Mouse (Mus musculus) hindbrain, embryonic 11.5 days (tissue): ENCODE data around the gene Aifm3. TPM values are rescaled to one million over a fixed set of nuclear protein-coding genes. Genes with fewer than 3 reads are reported as not detected.

Experiments
- ATAC-seq: fragments of 200-750 bp; cut with Nextera tagmentation; 2 replicates; pipeline ENCODE4 v1.8.0; 2017; ENCODE audit warnings: mild to moderate bottlenecking, moderate TSS enrichment, moderate library complexity; ENCODE audit not compliant: low FRiP score
- DNase-seq: peaks from one replicate; pipeline ENCODE4 v3.0.0-alpha.2; 2015; ENCODE audit warnings: low spot score
- H3K27ac ChIP-seq: fragments of 300-500 bp; sonication (generic); 2 replicates; pipeline ENCODE4 v1.5.1; 2014; ENCODE audit warnings: mild to moderate bottlenecking, low read depth, low read length
- H3K27me3 ChIP-seq: fragments of 300-500 bp; sonication (generic); 2 replicates; pipeline ENCODE4 v1.6.1; 2014; ENCODE audit warnings: mild to moderate bottlenecking, low read length, moderate library complexity, mixed read lengths; ENCODE audit not compliant: control insufficient read depth, insufficient read depth
- H3K36me3 ChIP-seq: fragments of 300-500 bp; sonication (generic); 2 replicates; pipeline ENCODE4 v1.6.1; 2014; ENCODE audit warnings: mild to moderate bottlenecking, low read length, moderate library complexity, mixed read lengths; ENCODE audit not compliant: control insufficient read depth, insufficient read depth
- H3K4me1 ChIP-seq: fragments of 300-500 bp; sonication (generic); replicated peaks from 2 replicates; pipeline ENCODE4 v1.6.1; 2014; ENCODE audit warnings: low read length, mixed read lengths; ENCODE audit not compliant: control insufficient read depth, insufficient read depth
- H3K4me2 ChIP-seq: fragments of 300-500 bp; sonication (generic); replicated peaks from 2 replicates; pipeline ENCODE4 v1.6.1; 2014; ENCODE audit warnings: mild to moderate bottlenecking, low read depth, low read length
- H3K4me3 ChIP-seq: fragments of 300-500 bp; sonication (generic); 2 replicates; pipeline ENCODE4 v1.5.1; 2014; ENCODE audit warnings: low read depth, low read length
- H3K9ac ChIP-seq: fragments of 300-500 bp; sonication (generic); 2 replicates; pipeline ENCODE4 v1.6.1; 2014; ENCODE audit warnings: low read depth, low read length
- H3K9me3 ChIP-seq: fragments of 300-500 bp; sonication (generic); 2 replicates; pipeline ENCODE4 v1.6.1; 2016; ENCODE audit warnings: low read length; ENCODE audit not compliant: control insufficient read depth
- WGBS: fragments of 180-500 bp; shearing (Covaris S2); extraction: QIAGEN DNeasy Blood & Tissue Kit; methylation state at CpG from one replicate; pipeline ENCODE4 v1.1.7; 2014; 5-methylcytosine and 5-hydroxymethylcytosine counted together
- polyA plus RNA-seq: library from polyadenylated mRNA; unstranded; fragments of >200 nt; fragmentation: Nextera tagmentation; extraction: Ambion mirVana; gene quantifications from 2 replicates; pipeline ENCODE4 v1.2.1, GENCODE M21; 2014

Gene Aifm3
- polyA plus RNA-seq, 1 experiment from 2014 or later = 2.6 TPM

DNA sequence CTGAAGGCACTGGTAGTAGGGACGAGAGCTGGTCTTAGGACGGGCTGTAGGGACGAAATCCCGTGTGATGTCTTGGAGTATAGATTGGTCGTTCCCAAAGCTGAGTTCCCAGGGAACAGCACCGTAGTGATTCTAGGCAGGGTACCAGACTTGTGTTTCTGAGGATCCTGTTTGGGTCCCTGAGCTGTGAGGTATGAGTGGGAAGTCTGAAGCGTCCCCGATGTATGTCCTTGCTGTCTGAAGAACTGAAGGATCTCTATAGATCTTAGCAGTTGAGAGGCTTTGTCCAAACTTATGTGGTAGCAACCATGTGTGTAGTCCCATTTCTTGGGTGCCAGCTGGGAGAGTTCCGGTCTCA, 19.8 kb downstream of the Aifm3 start:
- Histone ChIP-seq H3K9ac (peak overlapping the region; percentile 89), H3K4me3 (peak overlapping the region; percentile 78), H3K4me2 (peak overlapping the region; percentile 67), H3K27ac (0 out of 2 replicates have a peak overlapping the region, but pooled peaks have one; percentile 67), H3K27me3 (no peaks in the 10 kb centered on the region), H3K36me3 (no peaks in the 10 kb centered on the region), H3K9me3 (no peaks in the 10 kb centered on the region), H3K4me1 (no peaks in the 10 kb centered on the region)
- DNase-seq (no peak), ATAC-seq (no peak; the same call in none of the 2 replicates)
- 13% methylated on average over 9 of the region's 9 CpGs for WGBS

DNA sequence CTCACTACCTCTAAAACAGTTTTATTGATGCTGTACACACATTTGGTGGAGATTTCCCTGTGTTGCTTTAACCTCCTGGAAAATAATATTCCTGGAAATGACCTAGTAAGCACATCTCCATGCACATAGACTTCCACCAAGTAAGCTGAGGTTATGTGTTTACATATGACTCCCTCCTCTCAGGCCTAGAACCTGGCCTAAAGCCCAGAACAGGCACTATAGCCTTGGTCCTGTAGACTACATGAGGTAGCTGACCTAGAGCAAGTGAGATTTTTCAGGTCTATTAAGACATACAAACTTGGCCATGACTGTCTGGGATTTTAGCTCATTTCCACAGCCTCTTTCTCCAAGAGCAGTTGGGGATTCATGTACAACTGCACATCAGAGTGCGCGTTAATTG, 20.7 kb downstream of the Aifm3 start:
- Histone ChIP-seq H3K4me3 (no peak overlapping the region), H3K9ac (no peak overlapping the region), H3K27ac (no peak overlapping the region), H3K9me3 (no peaks in the 10 kb centered on the region), H3K27me3 (no peaks in the 10 kb centered on the region), H3K36me3 (no peaks in the 10 kb centered on the region), H3K4me2 (peak overlapping the region; percentile 67; the same call in 1 of the 2 replicates), H3K4me1 (no peaks in the 10 kb centered on the region)
- 93% methylated on average over 2 of the region's 2 CpGs for WGBS
- ATAC-seq = no peak
- no peak for DNase-seq

DNA sequence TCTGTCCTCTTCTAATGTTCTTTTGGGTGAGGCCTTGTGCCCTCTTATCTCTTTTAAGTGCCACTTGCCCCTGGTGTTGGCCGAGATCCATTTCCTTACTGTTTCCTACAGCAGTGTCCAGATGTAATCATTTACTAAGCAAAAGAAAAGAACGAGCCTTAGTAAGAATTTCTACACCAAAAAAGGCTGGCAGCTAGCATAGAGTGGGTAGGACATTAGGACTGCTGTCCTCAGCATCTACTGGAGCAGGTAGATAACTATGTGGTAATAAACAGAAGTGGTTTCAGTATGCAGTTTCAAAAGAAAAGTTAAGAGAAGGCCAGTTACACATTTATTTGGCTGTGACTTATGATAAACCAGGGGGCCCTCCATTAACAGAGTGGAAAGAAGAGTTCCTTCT, 21.3 kb downstream of the Aifm3 start:
- H3K9ac ChIP-seq = no peak overlapping the region
- no peak overlapping the region for H3K4me3 ChIP-seq
- no peak for ATAC-seq
- no peaks in the 10 kb centered on the region for H3K9me3 ChIP-seq
- no peak for DNase-seq
- H3K4me1 ChIP-seq = no peaks in the 10 kb centered on the region
- no peaks in the 10 kb centered on the region for H3K27me3 ChIP-seq
- no peak overlapping the region for H3K27ac ChIP-seq
- H3K36me3 ChIP-seq = no peaks in the 10 kb centered on the region
- H3K4me2 ChIP-seq = no peak overlapping the region
- WGBS = 80% methylated on average over 2 of the region's 2 CpGs

DNA sequence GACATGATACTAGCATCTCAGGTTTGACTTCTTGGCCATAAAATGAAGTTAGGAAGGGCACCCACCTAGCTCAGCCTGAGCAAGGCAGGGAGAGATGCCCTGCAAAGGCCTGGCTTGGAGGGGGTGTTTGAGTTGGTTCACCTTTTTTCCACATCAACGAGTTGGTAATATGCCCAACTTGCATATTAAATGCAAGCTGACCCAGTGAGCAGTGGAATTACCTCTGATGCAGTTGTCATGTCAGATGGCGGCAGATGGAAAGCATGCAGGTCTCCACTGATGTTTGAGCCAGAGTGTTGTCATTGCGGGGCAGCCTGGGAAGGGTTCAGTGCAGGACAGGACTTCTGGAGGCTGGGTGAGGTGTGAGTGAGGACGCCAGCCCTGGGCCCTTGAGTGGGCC, 22.0 kb downstream of the Aifm3 start:
- Histone ChIP-seq H3K27ac (no peak overlapping the region), H3K9me3 (no peaks in the 10 kb centered on the region), H3K27me3 (no peaks in the 10 kb centered on the region), H3K4me3 (no peak overlapping the region), H3K4me2 (no peak overlapping the region), H3K36me3 (peaks cover 5% of the 10 kb centered on the region; the same call in 1 of the 2 replicates), H3K9ac (no peak overlapping the region), H3K4me1 (no peaks in the 10 kb centered on the region)
- DNase-seq = no peak
- 92% methylated on average over 4 of the region's 4 CpGs for WGBS
- ATAC-seq = no peak

DNA sequence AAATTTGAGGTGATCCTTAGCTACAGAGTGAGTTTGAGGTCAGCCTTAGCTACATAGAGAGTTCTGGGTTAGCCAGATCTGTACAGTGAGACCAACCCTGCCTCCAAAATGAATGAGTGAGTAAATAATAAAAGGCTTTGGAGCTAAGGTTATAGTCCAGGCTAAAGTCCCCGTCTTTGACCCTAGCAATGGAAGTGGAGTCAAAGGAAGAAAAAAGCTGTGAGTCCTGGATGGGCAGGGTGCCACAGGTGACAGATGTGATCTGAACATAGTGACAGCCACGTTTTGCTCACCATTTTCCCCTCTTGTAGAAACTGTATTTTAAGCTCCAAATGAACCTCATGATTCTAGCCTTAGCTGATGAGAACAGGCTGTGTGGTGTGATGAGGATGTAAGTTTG, 29.5 kb downstream of the Aifm3 start:
- no peak overlapping the region for H3K27ac ChIP-seq
- 95% methylated on average over 2 of the region's 2 CpGs for WGBS
- no peaks in the 10 kb centered on the region for H3K27me3 ChIP-seq
- ATAC-seq = no peak
- no peak for DNase-seq
- no peak overlapping the region for H3K4me2 ChIP-seq
- no peak overlapping the region for H3K4me3 ChIP-seq
- H3K4me1 ChIP-seq = no peaks in the 10 kb centered on the region
- H3K9me3 ChIP-seq = no peaks in the 10 kb centered on the region
- H3K9ac ChIP-seq = no peak overlapping the region
- peaks cover 21% of the 10 kb centered on the region for H3K36me3 ChIP-seq

GRCm38 (mm10) chr16:17524156-17524555, 34.7 kb downstream of the Aifm3 start:
- no peak overlapping the region for H3K9ac ChIP-seq
- no peak overlapping the region for H3K4me2 ChIP-seq
- H3K36me3 ChIP-seq = peaks cover 27% of the 10 kb centered on the region

GRCm38 (mm10) chr16:17525524-17525923, 36.1 kb downstream of the Aifm3 start:
- DNase-seq (no peak), ATAC-seq (no peak)
- 78% methylated on average over 3 of the region's 3 CpGs for WGBS
- no peaks in the 10 kb centered on the region; the same call in 1 of the 2 replicates for H3K4me1 ChIP-seq
- no peak overlapping the region for H3K4me3 ChIP-seq
- peaks cover 27% of the 10 kb centered on the region for H3K36me3 ChIP-seq
- H3K9me3 ChIP-seq = no peaks in the 10 kb centered on the region
- no peaks in the 10 kb centered on the region for H3K27me3 ChIP-seq
- H3K4me2 ChIP-seq = no peak overlapping the region
- H3K27ac ChIP-seq = no peak overlapping the region
- H3K9ac ChIP-seq = no peak overlapping the region

More at GRCm38 (mm10) chr16:17524156-17524555, 34.7 kb downstream of the Aifm3 start:
- no peak for DNase-seq
- no peaks in the 10 kb centered on the region for H3K27me3 ChIP-seq
- WGBS = 96% methylated on average over 11 of the region's 11 CpGs
- no peak overlapping the region for H3K27ac ChIP-seq
- no peak overlapping the region for H3K4me3 ChIP-seq
- ATAC-seq = no peak
- H3K4me1 ChIP-seq = no peaks in the 10 kb centered on the region
- H3K9me3 ChIP-seq = no peaks in the 10 kb centered on the region

DNA sequence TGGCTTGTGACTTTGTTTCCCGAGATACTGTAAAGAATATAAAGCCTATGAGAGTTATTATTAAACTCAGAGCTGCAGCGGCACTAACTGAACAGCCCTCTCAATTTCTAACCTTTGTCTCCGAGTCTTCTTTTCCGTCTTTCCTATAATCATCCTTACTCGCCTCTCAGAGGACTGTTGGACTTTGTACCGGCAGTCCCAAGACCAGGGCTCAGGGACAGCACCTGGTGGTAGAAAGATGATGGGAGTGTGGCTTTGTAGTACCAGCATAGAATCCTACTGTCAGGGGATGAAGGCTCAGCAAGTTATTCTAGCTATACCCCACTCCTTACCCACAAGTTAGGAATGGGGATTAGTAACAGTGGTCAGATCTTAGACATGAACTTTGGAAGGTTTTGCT, 36.8 kb downstream of the Aifm3 start:
- no peak for ATAC-seq
- H3K4me3 ChIP-seq = no peak overlapping the region
- H3K27me3 ChIP-seq = no peaks in the 10 kb centered on the region
- no peak overlapping the region for H3K9ac ChIP-seq
- peaks cover 24% of the 10 kb centered on the region for H3K36me3 ChIP-seq
- H3K4me2 ChIP-seq = no peak overlapping the region
- WGBS = 92% methylated on average over 6 of the region's 6 CpGs
- no peak overlapping the region for H3K27ac ChIP-seq
- H3K4me1 ChIP-seq = no peaks in the 10 kb centered on the region; the same call in 1 of the 2 replicates
- no peaks in the 10 kb centered on the region for H3K9me3 ChIP-seq
- DNase-seq = no peak

- Histone ChIP-seq H3K27me3 (no peaks in the 10 kb centered on the region), H3K36me3 (peaks cover 19% of the 10 kb centered on the region; the same call in 1 of the 2 replicates), H3K4me2 (no peak overlapping the region), H3K9ac (no peak overlapping the region), H3K27ac (no peak overlapping the region), H3K4me3 (no peak overlapping the region), H3K4me1 (no peaks in the 10 kb centered on the region; the same call in 1 of the 2 replicates), H3K9me3 (no peaks in the 10 kb centered on the region)
- DNase-seq = no peak
- no peak for ATAC-seq
Observed at GRCm38 (mm10) chr16:17527606-17528005, 38.2 kb downstream of the Aifm3 start.
